Mouse (Mus musculus): ENCODE data around the gene Kdm4b. TPM values are rescaled to one million over a fixed set of nuclear protein-coding genes. Genes with fewer than 3 reads are reported as not detected.
A peak's percentile ranks its signal among the peaks of the same experiment; 100 is the strongest.

The Kdm4b gene
- total and polyA plus RNA-seq, 3 experiments = 21.5 to 35.1 (median 32.3) TPM

GRCm38 (mm10) chr17:56281193-56281592 is 44.7 kb upstream of the Kdm4b start:
- peak overlapping the region; percentile 34; the same call in 1 of the 2 replicates for H3K4me3 ChIP-seq (ENCODE audit: low read depth, low read length)
- TF ChIP-seq POLR2AphosphoS5 (IDR thresholded peaks at IDR 0.05; ENCODE audit: insufficient replicate concordance, low read depth, low read length) = no peak
- no peak for TF ChIP-seq GATA2 (IDR thresholded peaks at IDR 0.05; ENCODE audit: borderline replicate concordance, low read depth, low read length)
- TF ChIP-seq CTCF (IDR thresholded peaks at IDR 0.05; ENCODE audit: low read depth, low read length) = no peak
- no peak for TF ChIP-seq TAL1 (conservative IDR thresholded peaks at IDR 0.05; ENCODE audit: low read depth, low read length)
- TF ChIP-seq GATA1 (IDR thresholded peaks at IDR 0.05; ENCODE audit: borderline replicate concordance, low read length) = no peak

GRCm38 (mm10) chr17:56282802-56283201 is 43.1 kb upstream of the Kdm4b start:
- DNase-seq (ENCODE audit: low spot score) (no peak), ATAC-seq (ENCODE audit: extremely low read depth, insufficient number of reproducible peaks, low FRiP score, poor library complexity, severe bottlenecking) (no peak)
- no peak for TF ChIP-seq POLR2AphosphoS5 (IDR thresholded peaks at IDR 0.05; ENCODE audit: insufficient replicate concordance, low read depth, low read length)
- no peak for TF ChIP-seq GATA2 (IDR thresholded peaks at IDR 0.05; ENCODE audit: borderline replicate concordance, low read depth, low read length)
- no peak for TF ChIP-seq CTCF (IDR thresholded peaks at IDR 0.05; ENCODE audit: low read depth, low read length)
- TF ChIP-seq GATA1 (IDR thresholded peaks at IDR 0.05; ENCODE audit: borderline replicate concordance, low read length) = no peak
- TF ChIP-seq TAL1 (conservative IDR thresholded peaks at IDR 0.05; ENCODE audit: low read depth, low read length) = no peak
- Histone ChIP-seq H3K27me3 (ENCODE audit: insufficient read depth, low read length) (no peaks in the 10 kb centered on the region), H3K4me1 (ENCODE audit: insufficient read depth, low read depth, low read length) (peaks cover 62% of the 10 kb centered on the region), H3K36me3 (replicated peaks) (peaks cover 65% of the 10 kb centered on the region), H3K9me3 (replicated peaks) (no peaks in the 10 kb centered on the region), H3K4me3 (ENCODE audit: low read depth, low read length) (0 out of 2 replicates have a peak overlapping the region, but pooled peaks have one; percentile 8)

More at GRCm38 (mm10) chr17:56281193-56281592, 44.7 kb upstream of the Kdm4b start:
- peaks cover 56% of the 10 kb centered on the region for H3K36me3 ChIP-seq (replicated peaks)
- H3K27me3 ChIP-seq (ENCODE audit: insufficient read depth, low read length) = no peaks in the 10 kb centered on the region
- H3K4me1 ChIP-seq (ENCODE audit: insufficient read depth, low read depth, low read length) = peaks cover 61% of the 10 kb centered on the region
- no peak for ATAC-seq (ENCODE audit: extremely low read depth, insufficient number of reproducible peaks, low FRiP score, poor library complexity, severe bottlenecking)
- DNase-seq (ENCODE audit: low spot score) = no peak
- no peaks in the 10 kb centered on the region for H3K9me3 ChIP-seq (replicated peaks)

GRCm38 (mm10) chr17:56283316-56283715 is 42.5 kb upstream of the Kdm4b start:
- H3K36me3 ChIP-seq (replicated peaks) = peaks cover 65% of the 10 kb centered on the region
- no peaks in the 10 kb centered on the region for H3K27me3 ChIP-seq (ENCODE audit: insufficient read depth, low read length)
- DNase-seq (ENCODE audit: low spot score) (no peak), ATAC-seq (ENCODE audit: extremely low read depth, insufficient number of reproducible peaks, low FRiP score, poor library complexity, severe bottlenecking) (no peak)
- no peak for TF ChIP-seq GATA1 (IDR thresholded peaks at IDR 0.05; ENCODE audit: borderline replicate concordance, low read length)
- no peaks in the 10 kb centered on the region for H3K9me3 ChIP-seq (replicated peaks)
- no peak overlapping the region; the same call in 1 of the 2 replicates for H3K4me3 ChIP-seq (ENCODE audit: low read depth, low read length)
- H3K4me1 ChIP-seq (ENCODE audit: insufficient read depth, low read depth, low read length) = peaks cover 63% of the 10 kb centered on the region

GRCm38 (mm10) chr17:56285995-56286394 is 39.9 kb upstream of the Kdm4b start:
- ATAC-seq (ENCODE audit: extremely low read depth, insufficient number of reproducible peaks, low FRiP score, poor library complexity, severe bottlenecking) = no peak
- H3K4me3 ChIP-seq (ENCODE audit: low read depth, low read length) = no peak overlapping the region
- no peaks in the 10 kb centered on the region for H3K9me3 ChIP-seq (replicated peaks)
- peaks cover 73% of the 10 kb centered on the region for H3K4me1 ChIP-seq (ENCODE audit: insufficient read depth, low read depth, low read length)
- DNase-seq (ENCODE audit: low spot score) = no peak
- peaks cover 48% of the 10 kb centered on the region for H3K36me3 ChIP-seq (replicated peaks)
- TF ChIP-seq GATA2 (IDR thresholded peaks at IDR 0.05; ENCODE audit: borderline replicate concordance, low read depth, low read length) (no peak), GATA1 (IDR thresholded peaks at IDR 0.05; ENCODE audit: borderline replicate concordance, low read length) (no peak), TAL1 (conservative IDR thresholded peaks at IDR 0.05; ENCODE audit: low read depth, low read length) (no peak), CTCF (IDR thresholded peaks at IDR 0.05; ENCODE audit: low read depth, low read length) (no peak), POLR2AphosphoS5 (IDR thresholded peaks at IDR 0.05; ENCODE audit: insufficient replicate concordance, low read depth, low read length) (no peak)
- H3K27me3 ChIP-seq (ENCODE audit: insufficient read depth, low read length) = no peaks in the 10 kb centered on the region

GRCm38 (mm10) chr17:56287830-56288229 is 38.0 kb upstream of the Kdm4b start:
- peaks cover 41% of the 10 kb centered on the region for H3K36me3 ChIP-seq (replicated peaks)
- ATAC-seq (ENCODE audit: extremely low read depth, insufficient number of reproducible peaks, low FRiP score, poor library complexity, severe bottlenecking) = peak; percentile 50
- H3K4me1 ChIP-seq (ENCODE audit: insufficient read depth, low read depth, low read length) = peaks cover 79% of the 10 kb centered on the region
- TF ChIP-seq GATA2 (IDR thresholded peaks at IDR 0.05; ENCODE audit: borderline replicate concordance, low read depth, low read length) = no peak
- TF ChIP-seq POLR2AphosphoS5 (IDR thresholded peaks at IDR 0.05; ENCODE audit: insufficient replicate concordance, low read depth, low read length) = no peak
- no peak for TF ChIP-seq CTCF (IDR thresholded peaks at IDR 0.05; ENCODE audit: low read depth, low read length)
- TF ChIP-seq TAL1 (conservative IDR thresholded peaks at IDR 0.05; ENCODE audit: low read depth, low read length) = no peak
- no peak for TF ChIP-seq GATA1 (IDR thresholded peaks at IDR 0.05; ENCODE audit: borderline replicate concordance, low read length)
- DNase-seq (ENCODE audit: low spot score) = no peak
- 0 out of 2 replicates have a peak, but pooled peaks cover 2% of the 10 kb centered on the region for H3K27me3 ChIP-seq (ENCODE audit: insufficient read depth, low read length)
- H3K4me3 ChIP-seq (ENCODE audit: low read depth, low read length) = peak overlapping the region; percentile 62
- no peaks in the 10 kb centered on the region for H3K9me3 ChIP-seq (replicated peaks)

- Histone ChIP-seq H3K36me3 (replicated peaks) (peaks cover 32% of the 10 kb centered on the region), H3K4me1 (ENCODE audit: insufficient read depth, low read depth, low read length) (peaks cover 76% of the 10 kb centered on the region), H3K9me3 (replicated peaks) (no peaks in the 10 kb centered on the region), H3K27me3 (ENCODE audit: insufficient read depth, low read length) (0 out of 2 replicates have a peak, but pooled peaks cover 2% of the 10 kb centered on the region), H3K4me3 (ENCODE audit: low read depth, low read length) (peak overlapping the region; percentile 71; the same call in 1 of the 2 replicates)
- ATAC-seq (ENCODE audit: extremely low read depth, insufficient number of reproducible peaks, low FRiP score, poor library complexity, severe bottlenecking) (no peak), DNase-seq (ENCODE audit: low spot score) (no peak)
- TF ChIP-seq GATA2 (IDR thresholded peaks at IDR 0.05; ENCODE audit: borderline replicate concordance, low read depth, low read length) = no peak
- TF ChIP-seq CTCF (IDR thresholded peaks at IDR 0.05; ENCODE audit: low read depth, low read length) = no peak
- TF ChIP-seq POLR2AphosphoS5 (IDR thresholded peaks at IDR 0.05; ENCODE audit: insufficient replicate concordance, low read depth, low read length) = no peak
- TF ChIP-seq TAL1 (conservative IDR thresholded peaks at IDR 0.05; ENCODE audit: low read depth, low read length) = no peak
- no peak for TF ChIP-seq GATA1 (IDR thresholded peaks at IDR 0.05; ENCODE audit: borderline replicate concordance, low read length)
Observed at GRCm38 (mm10) chr17:56288866-56289265, 37.0 kb upstream of the Kdm4b start.

All from G1E (cell line).